Mouse (Mus musculus) C2C12 (cell line): Measurements from ENCODE around the gene Enc1.

Experiments used
- CEBPB ChIP-seq: IDR thresholded peaks from one replicate; pipeline ENCODE4 v1.6.1; 2011; ENCODE audit warnings: low read depth, mild to moderate bottlenecking, control low read depth, moderate library complexity
- CTCF ChIP-seq: IDR thresholded peaks from one replicate; pipeline ENCODE4 v1.5.1; 2011; ENCODE audit not compliant: control insufficient read depth, insufficient read depth, insufficient read length
- FOSL1 ChIP-seq: IDR thresholded peaks from one replicate; pipeline ENCODE4 v1.8.0; 2011; ENCODE audit warnings: mild to moderate bottlenecking, low read length; ENCODE audit not compliant: poor library complexity, insufficient read depth, severe bottlenecking
- MAX ChIP-seq: IDR thresholded peaks from one replicate; pipeline ENCODE4 v1.6.1; 2011; ENCODE audit warnings: mild to moderate bottlenecking, control low read depth
- USF1 ChIP-seq: IDR thresholded peaks from one replicate; pipeline ENCODE4 v1.6.1; 2011; ENCODE audit warnings: low read depth, mild to moderate bottlenecking, control low read depth, moderate library complexity

GRCm38 (mm10) chr13:97223856-97224255 is 17.0 kb upstream of the Enc1 start:
- no peak for TF ChIP-seq CTCF
- TF ChIP-seq CEBPB, result no peak
- no peak for TF ChIP-seq MAX
- no peak for TF ChIP-seq FOSL1
- TF ChIP-seq USF1, result no peak
